10 mouse cellular contexts compared by ENCODE assay signal in genomic region chr13:97747037-97747860, GRCm38 (mm10). TPM values are rescaled to one million over a fixed set of nuclear protein-coding genes. Genes with fewer than 3 reads are reported as not detected.
DNase-seq lines count a peak whose midpoint lies in the region; ATAC-seq lines count a peak whose summit lies in the region.
"Had no signal": no experiment of that assay in that cellular context is flagged by ENCODE, and none has a peak within 500 bp of the region (broad histone marks: within the 10 kb centered on the region; RNA-seq: fewer than 3 reads in every experiment).

No protein-coding gene starts in this region.

- H3K36me3 ChIP-seq in forebrain, embryonic 15.5 days = no peaks in the 10 kb centered on the region

- peak; percentile 87 for ATAC-seq in forebrain, embryonic 15.5 days (replicated peaks)

- H3K27me3 ChIP-seq in forebrain, embryonic 15.5 days = no peaks in the 10 kb centered on the region

- peak overlapping the region; percentile 90 for H3K27ac ChIP-seq in forebrain, embryonic 15.5 days (replicated peaks)

- peak; percentile 30 for DNase-seq in right cerebral cortex, postnatal 4 days
- DNase-seq in right cerebral cortex, postnatal 25 days = no peak
- DNase-seq in mesoderm, embryonic 11.5 days (ENCODE audit: low read depth, low spot score) = peak; percentile 43
- DNase-seq in spleen, adult 18-20 months = no peak
- DNase-seq in heart, adult 18-20 months = no peak
- DNase-seq in cerebellum, adult 11-12 months = no peak
- DNase-seq in urinary bladder, postnatal 14 days (ENCODE audit: low spot score) = no peak

- H3K4me2 ChIP-seq in forebrain, embryonic 15.5 days (replicated peaks) = peak overlapping the region; percentile 40

- no peaks in the 10 kb centered on the region for H3K9me3 ChIP-seq in forebrain, embryonic 15.5 days
- H3K9me3 ChIP-seq: megakaryocyte, embryonic 14.5 days had no signal

- WGBS in forebrain, embryonic 15.5 days = 6% methylated on average over 20 of the region's 20 CpGs

- H3K4me1 ChIP-seq in forebrain, embryonic 15.5 days = peaks cover 72% of the 10 kb centered on the region

- H3K9ac ChIP-seq in forebrain, embryonic 15.5 days (replicated peaks) = peak overlapping the region; percentile 17; the same call in 1 of the 2 replicates

- H3K4me3 ChIP-seq in forebrain, embryonic 15.5 days = peak overlapping the region; percentile 17
- H3K4me3 ChIP-seq: erythroblast, embryonic 14.5 days; megakaryocyte, embryonic 14.5 days had no signal

RNA-seq across cellular contexts. Expression of gene Gm10260, which starts 13.2 kb away (rescaled TPM):
- polyA plus RNA-seq in forebrain, embryonic 15.5 days (2015; fragmentation: Nextera tagmentation; extraction: Ambion mirVana) = 0.59 and 4.8 TPM in 2 replicates
- 100 to 1,000 TPM; 108 to 118 TPM for total RNA-seq in heart, adult 18-20 months (2021)

Comparison
In these comparisons a context has a peak if more than half of its experiments do, and no peak if none do; other contexts are left out.
1. DNase-seq: peak in right cerebral cortex, postnatal 4 days (single experiment) and mesoderm, embryonic 11.5 days (single experiment); none in right cerebral cortex, postnatal 25 days (single experiment), spleen, adult 18-20 months (0 of 2), heart, adult 18-20 months (0 of 2), cerebellum, adult 11-12 months (single experiment) and urinary bladder, postnatal 14 days (single experiment).